Mouse (Mus musculus) neural tube, embryonic 10.5 days (tissue): ENCODE measurements at regions not wholly inside any gene's neighbourhood (a gene's known extent, or its start where the extent isn't known, plus 50 kb on each side); places are given as distances from the start of the nearest gene placed in this dataset.

ENCODE experiments used
- DNase-seq: peaks from one replicate; pipeline ENCODE4 v3.0.0-alpha.2; 2017; ENCODE audit warnings: low spot score; ENCODE audit errors: extremely low spot score

- no peak for DNase-seq
These were observed 739.1 kb upstream of the Cdh10 start for GRCm38 (mm10) chr15:18079644-18080043.
